Mouse (Mus musculus): ENCODE results near the gene Pcdh15.

The Pcdh15 gene

DNA sequence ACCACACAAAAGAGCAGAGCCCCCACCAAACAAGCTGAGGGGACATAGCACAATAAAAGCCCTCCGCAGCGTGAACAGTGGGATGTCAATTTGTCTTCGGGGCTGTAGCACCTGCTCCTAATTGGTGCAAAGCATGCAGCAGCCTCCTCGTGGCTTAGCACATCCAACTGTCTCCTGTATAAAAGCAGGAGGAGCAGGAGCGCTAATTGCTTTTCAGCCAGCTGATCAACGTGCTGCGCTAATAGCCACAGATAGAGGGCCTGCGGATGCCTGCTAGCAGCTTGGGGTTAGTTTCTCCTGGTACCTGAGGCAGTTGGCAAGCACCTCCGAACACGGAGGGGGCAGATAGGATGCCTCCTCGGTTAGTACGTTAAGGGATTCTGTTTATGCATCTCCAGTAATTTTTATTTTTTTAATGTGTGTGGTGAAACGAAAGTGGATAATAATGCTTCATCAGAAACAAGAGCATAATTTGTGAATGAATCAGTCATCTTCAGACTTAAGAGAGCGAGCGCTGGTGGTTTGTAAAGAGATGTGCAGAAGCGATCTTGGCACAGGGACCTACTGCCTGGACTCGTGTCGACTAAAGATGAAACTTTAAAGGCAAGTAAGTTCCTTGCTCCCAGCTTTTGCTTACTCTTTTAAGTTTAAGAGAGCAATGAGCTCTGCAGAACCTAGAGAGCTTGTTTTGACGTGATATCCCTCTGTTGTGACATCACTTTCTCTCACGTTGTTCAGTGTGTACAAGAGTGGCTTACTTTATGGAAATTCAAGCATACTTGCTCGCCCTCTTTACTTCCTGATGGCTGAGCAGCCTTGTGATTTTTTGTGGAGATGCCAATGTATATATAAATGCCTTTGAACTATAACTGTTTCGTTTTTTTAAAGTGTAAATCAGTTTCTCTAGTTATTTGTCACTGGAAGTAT, 722.8 kb downstream of the Pcdh15 start:
- no peak for DNase-seq (ENCODE audit: low read depth, low spot score)

DNA sequence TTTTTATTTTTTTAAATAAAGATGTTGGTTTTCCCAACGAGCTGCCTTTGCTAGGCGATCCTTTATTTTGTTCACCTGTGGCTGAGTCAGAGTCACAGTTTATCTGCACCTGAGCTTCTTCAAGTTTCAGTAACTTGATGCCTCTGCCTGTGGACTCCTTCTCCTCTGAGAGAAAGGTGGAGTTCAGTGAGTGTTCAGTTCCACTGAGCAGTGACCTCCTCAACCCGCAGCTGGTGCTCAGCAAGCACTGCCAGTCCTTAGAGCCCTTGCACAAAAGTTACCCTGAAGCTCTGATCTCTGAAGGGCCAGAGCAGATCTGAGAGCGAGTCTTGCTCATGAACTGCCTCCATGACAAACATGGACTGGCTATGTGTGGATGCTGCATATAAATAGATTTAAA, 724.1 kb downstream of the Pcdh15 start:
- DNase-seq (ENCODE audit: low read depth, low spot score), result no peak

DNA sequence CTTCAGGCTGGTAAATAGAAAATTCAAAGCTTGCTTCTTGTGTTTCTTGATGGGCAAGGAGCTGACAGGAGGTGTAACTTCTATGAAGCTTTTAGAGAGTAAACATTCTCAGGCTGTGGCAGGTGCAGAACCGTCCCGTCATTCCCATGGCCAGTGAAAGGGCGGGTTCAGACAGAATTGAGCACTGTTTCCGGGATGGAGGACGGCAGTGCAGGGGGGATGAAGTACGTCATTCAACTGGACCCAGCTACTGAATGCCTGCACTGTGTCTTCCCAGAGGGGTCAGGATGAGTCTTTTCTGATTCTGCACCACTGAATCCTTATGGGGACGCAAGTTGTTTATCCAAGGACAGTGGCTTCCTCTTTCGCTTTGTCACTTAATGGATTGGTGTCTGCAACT, 727.2 kb downstream of the Pcdh15 start:
- no peak for DNase-seq (ENCODE audit: low read depth, low spot score)

DNA sequence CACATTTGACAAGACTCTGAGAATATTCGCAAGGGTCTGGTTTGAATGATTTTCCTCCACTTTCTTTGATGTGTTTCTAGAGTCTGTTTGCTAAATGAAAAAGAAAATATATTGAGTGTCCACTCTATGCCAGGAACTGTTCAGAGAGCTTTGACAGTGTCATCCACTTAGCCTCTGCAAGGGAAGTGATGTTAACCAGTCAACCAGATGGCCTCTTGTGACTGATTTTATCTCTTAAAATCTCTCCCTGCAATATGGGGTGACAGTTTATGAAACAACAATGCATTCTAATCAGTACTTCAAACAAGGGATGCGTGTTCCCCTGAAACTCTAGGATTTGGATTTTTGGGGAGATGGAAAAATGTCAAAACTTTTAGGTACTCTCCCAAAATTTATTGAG, 729.6 kb downstream of the Pcdh15 start:
- no peak for DNase-seq (ENCODE audit: low read depth, low spot score)

DNA sequence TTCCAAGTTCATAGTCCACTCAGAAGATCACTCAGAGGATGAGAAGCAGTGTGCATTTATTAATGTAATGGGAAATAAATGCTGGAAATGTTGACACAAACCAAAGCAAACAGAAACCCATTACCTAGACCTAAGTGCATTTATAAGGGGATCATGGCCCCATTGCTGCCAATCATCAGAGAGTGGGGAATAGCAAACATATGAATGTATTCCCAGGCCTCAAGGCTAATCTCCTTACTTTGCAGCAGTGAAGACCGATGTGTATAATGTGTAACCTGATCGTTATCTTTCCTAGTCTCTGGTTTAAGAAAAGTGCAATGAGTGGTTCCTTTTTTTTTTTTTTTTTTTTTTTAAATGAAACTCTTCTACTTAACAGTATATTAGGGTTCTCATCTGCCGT, 745.9 kb downstream of the Pcdh15 start:
- DNase-seq (ENCODE audit: low read depth, low spot score), result no peak

DNA sequence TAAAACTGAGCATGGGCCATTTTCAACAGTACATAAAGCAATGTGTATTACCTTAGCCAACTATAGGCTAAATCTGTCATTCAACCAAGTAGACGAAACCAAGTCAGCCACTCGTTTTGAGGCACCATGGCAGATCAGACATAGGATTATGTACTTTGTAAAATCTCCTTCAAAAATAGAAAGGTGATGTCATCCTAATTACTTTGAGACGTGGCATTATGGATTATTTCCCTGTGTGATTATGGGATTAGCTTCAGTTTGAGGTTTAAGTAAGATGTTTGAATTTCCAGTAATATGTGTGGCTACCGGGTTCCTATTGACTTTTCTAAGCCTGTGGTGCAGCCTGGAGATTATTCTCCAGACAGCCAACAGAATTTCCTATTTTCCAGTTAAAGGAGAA, 763.0 kb downstream of the Pcdh15 start:
- DNase-seq (ENCODE audit: low read depth, low spot score), result no peak

DNA sequence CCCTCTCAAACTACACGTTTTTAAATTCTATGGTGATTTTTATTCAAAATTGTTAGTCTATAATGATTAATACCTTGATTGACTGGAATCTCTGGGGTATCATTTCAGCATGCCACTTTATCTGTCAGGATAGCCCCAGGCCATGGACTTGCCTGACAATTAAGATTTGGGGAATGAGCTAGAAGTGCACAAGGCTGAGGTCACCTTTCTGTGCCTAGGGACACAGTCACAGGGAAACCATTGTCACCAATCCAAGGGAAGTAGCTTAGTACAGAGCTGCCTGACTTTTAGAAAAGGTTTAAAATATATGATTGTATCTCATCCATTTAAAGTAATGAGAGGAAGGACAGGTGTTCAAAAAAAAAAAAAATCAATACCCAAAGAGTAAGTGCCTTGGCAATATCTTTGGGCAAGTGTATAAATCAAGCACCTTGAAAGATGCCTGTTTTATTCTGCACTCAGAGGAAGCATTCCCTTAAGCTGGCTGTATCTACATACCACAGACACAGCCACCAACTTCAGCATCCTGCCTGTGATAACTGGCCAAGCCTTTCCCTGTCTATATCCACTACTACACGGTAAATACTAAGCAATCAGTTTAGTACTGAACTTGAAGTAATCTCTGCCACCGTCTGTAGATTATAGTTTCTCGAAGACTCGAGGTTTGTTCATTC, 779.0 kb downstream of the Pcdh15 start:
- DNase-seq (ENCODE audit: low read depth, low spot score), result no peak

DNA sequence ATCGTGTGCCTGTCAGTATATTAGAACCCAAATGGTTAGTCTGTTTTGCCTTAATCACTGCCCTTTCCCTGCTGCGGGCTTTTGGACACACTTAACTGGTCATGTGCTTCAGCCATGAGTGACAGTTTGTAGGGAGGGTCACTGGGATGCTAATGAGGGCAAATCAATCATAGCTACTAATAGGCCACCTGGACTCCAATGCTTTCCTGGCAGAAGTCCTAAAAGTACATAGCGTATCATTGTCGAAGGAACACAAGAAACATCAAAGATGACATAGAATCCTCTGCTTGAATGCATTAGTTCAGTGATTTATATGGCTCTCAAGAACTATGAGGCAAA, 779.6 kb downstream of the Pcdh15 start:
- DNase-seq (ENCODE audit: low read depth, low spot score), result no peak

DNA sequence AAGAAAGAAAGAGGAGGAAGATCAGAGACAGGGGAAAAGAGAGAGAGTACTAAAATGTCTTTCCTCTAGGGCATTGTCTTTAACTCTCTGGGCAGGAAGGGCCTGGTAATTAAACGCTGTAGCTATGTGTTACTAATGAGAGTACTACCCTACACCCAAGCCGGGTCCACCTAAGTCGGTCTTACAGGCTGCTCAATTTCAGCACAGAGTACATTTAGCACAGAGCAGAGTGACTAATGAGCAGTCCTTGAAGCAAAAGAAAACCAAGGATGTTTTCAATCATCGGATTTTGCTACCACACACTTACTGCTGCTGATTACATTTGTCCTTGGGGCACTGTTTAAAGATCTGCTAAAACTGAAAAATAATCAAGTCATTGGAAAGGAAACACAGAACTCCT, 788.6 kb downstream of the Pcdh15 start:
- DNase-seq (ENCODE audit: low read depth, low spot score), result no peak

DNA sequence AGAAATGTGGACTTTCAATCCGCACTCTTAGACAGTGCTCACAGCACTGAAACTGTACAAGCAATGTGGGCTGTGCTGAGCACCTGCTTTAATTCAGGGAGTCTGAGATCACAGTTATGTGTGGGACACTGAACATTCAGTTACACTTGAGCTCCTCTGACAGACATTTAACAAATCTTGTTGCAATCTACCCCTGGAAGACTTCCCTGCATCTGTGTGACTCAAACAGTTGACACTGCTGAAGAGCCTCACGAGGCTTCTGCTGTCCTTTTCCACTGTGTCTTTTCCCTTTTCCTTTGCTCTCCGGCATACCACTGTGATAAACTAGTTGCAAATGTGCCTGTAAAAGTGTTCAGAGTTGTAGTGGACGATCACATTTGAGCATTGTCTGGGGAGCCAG, 793.1 kb downstream of the Pcdh15 start:
- no peak for DNase-seq (ENCODE audit: low read depth, low spot score)

DNA sequence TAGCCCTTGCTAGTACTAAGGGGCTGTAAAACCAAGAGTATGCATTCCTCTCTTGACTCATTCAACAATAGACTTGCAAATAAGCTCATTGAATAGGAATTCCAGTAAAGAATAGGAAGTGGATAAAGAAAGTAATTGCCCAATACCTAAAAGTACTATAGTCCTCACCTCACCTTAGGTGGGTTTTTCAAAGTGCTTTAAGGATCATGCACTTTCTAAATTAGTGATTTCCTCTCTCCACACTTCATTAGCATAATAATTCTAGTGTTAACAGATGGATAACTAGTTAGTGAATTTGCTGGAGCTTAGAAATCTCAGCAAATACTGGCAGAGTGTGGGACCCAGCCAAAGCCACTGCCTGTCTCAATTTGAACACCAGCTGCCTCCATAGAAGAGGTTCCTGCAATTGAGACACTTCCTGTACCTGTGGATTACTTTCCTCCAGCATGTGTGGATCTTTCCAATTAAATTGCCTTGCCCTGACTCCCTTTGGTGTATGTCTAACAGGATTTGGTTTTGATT, 797.0 kb downstream of the Pcdh15 start:
- no peak for DNase-seq (ENCODE audit: low read depth, low spot score)

DNA sequence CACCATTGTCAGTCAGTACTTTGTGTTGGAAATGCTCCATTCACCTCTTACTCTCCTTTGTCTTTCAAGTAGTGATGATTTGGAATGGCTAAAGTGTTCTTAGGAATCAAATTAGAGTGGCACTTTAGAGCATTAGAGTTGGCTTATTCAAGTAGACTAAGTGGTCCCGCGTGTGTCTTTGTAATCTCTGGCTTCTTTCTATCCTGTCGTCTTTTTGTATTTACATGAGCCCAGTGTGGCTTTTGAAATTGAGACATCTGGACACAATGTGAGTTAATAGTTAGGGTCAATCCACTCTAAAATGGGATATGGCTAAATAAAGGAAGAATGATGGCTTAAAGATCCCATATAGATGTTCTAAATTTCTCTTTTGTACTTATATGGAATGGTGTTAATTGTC, 800.0 kb downstream of the Pcdh15 start:
- DNase-seq (ENCODE audit: low read depth, low spot score), result no peak

DNA sequence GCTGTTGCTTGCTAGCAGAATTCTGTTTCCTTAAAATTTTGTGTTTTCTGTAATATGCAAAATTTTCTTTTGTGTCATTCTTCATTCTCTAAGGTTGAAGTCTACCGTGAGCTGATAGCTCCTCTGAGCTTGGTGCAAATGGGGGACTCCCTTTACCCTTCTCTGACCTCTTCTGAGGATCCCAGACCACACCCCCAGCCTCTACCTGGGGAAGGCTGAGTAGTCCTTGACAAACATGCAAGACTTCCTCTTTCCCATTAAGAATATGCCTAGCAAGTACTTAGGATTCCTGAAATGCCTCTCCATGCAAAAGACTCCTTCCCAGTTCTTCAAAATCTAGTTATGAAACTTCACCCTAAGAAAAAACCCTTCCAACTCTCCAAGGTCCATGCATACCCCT, 808.5 kb downstream of the Pcdh15 start:
- DNase-seq (ENCODE audit: low read depth, low spot score), result no peak

DNA sequence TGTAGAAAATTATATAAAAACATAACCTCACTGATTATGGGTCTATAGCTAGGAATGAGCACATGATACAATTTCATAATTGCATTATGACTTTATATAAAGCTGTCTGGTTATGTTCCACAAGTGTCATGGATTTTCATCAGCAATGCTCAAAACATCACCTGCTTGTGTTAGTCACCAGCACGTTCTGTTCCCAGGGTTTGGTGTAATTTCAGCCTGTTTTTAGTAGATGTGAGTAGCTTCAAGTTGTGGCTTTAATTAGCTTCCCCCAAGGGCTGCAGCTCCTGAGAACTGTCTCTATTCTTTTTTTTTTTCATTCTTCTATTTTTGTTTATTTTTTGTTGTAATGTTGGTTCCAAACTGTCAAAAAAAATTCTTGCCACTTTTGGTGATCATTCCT, 809.4 kb downstream of the Pcdh15 start:
- DNase-seq (ENCODE audit: low read depth, low spot score), result no peak

DNA sequence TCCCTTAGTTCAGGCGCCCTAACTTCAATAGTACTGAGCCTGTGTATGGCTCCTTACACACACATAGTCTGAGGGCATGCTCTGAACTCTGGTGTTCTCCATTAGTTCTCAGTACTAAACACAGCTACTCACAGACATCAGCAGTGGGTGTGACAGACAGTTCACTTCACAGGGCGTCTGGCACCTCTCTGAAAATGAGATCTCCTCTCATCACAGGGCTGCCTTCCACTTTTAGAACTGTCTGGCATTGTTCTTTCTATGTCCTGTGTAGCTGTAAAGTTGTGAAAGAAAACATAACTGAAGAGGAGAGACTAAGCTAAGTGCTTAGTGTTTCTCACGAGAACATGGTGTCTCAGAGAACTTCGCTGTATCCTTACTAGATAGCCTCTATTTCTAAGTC, 816.0 kb downstream of the Pcdh15 start:
- no peak for DNase-seq (ENCODE audit: low read depth, low spot score)

DNA sequence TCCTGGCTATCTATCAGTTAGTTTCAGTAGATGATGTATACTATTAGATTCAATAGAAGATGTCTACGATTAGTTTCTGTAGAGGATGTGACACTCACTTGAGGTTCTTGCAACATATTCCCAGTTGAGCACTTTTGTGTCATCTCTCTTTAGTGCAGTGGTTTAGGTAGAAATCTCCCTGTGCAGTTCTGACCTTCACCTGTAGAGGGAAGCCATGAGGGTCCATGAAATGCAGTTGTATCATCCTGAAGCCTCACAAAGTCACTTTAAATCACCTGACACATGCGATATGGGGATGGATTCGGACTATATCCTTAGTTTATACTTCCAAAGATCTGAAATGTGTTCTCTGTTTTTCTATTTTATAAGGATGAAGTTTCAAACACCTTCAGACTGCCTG, 822.4 kb downstream of the Pcdh15 start:
- no peak for DNase-seq (ENCODE audit: low read depth, low spot score)

DNA sequence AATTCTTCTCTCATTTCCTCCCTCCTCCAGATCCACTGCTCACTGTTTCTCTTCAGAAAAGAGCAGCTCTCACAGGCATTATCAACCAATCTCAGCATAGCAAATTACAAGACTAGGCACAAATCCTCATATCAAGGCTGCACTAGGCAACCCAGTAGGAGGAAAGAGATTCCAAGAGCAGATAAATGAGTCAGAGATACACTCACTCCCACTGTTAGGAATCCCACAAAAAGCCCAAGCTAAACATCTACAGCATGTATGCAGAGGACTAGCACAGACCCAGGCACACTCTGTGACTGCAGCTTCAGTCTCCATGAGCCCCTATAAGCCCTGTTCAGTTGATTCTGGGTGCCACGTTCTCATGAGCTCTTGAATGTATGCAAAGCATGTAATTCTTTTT, 829.5 kb downstream of the Pcdh15 start:
- DNase-seq (ENCODE audit: low read depth, low spot score), result no peak

DNA sequence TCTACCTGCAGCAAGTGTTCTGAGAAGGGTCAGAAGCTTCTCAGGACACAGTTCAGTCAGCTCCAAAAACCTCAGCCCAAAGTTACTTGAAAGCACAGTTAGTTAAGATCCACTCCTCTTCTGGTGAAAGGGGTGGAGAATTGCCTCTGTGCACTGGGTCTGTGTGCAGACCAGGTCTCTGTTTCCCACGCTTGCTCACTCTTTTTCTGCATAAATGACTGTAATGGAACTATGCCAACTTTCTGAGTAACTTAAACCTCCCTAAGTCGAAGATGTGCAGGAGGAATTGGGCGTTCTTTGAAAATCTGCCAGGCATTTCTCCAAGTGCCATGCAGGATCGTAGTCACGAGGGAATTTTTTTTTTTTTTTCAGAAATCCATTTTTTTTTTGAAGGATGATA, 830.6 kb downstream of the Pcdh15 start:
- no peak for DNase-seq (ENCODE audit: low read depth, low spot score)

DNA sequence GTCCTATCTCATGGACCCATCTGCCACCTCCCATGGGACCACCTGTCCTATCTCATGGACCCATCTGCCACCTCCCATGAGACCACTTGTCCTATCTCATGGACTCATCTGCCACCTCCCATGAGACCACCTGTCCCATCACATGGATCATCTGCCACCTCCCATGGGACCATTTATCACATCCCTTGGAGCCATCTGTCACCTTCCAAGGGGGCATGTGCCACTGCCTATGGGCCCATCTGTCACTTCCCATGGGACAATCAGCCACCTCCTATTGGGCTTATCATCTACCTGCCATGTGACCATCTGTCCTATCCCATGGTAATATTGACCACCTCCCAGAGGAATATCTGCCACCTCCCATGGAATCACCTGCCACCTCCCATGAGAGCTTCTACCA, 832.0 kb downstream of the Pcdh15 start:
- DNase-seq (ENCODE audit: low read depth, low spot score), result no peak

DNA sequence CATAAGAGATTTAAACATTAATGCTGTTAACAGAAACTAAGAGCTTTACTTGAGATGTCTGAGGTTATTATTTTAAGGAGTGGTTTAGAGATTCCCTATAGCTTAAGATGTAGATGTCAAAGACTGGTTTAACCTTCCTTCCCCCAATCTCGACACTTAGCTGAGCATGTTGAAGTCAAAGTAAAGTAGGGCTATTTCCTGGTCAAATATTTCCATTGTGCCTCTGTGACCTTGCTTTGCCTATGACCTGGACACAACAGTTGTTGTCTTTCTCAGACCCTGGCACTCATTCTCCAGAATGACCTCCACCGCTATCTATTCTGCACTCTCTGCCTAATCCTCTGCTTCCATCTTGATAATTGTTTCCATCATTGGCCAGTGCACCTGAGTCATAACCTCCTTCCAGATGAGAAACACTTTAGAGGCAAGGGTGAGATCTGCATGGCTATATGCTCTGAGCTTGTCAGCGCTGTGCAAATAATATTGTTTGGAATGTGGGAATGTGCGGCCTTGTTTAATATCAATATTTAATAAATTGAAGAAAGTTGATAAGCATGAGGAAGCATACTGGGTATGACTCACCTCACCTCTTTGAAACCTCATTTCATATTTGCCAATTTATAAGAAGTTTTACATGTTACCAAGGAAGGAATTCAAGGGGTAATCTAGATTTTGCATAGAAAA, 833.0 kb downstream of the Pcdh15 start:
- no peak for DNase-seq (ENCODE audit: low read depth, low spot score)

DNA sequence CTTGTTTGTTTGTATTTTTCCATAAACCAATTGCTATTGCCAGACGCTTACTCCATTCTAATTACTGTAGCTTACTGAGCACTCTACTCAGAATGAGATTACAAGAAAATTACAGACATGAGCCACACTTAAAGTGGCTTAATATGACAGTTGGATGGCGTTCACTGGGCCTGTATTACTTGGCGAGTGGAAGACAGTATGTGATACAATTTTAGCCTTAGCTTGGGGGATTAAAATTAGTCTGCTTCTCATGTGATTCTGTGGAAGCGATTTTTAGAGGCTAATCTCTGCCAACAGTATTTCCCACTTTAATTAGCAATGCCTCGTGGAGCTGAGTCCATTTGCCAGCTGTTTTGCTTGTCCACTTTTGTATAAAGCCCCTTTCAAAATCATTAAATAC, 837.0 kb downstream of the Pcdh15 start:
- no peak for DNase-seq (ENCODE audit: low read depth, low spot score)

DNA sequence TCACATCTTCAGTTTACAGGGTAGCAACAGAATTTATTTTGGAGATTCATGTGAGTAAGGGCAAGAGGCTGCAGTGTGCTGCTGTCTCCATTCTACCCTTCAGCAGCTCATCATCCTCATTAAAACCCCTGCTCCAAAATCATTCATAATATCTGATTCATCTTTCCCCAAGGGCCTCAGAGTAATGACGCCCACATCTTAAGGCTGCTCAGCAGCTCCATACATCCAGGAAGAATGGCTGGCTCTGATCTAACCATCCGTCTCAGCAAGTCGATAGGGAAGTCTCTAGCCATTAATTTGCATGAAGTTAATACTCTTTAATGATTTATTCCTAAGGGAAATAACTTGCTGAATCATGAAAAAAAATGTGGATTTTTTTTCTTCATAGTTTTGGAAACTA, 839.8 kb downstream of the Pcdh15 start:
- DNase-seq (ENCODE audit: low read depth, low spot score), result no peak

DNA sequence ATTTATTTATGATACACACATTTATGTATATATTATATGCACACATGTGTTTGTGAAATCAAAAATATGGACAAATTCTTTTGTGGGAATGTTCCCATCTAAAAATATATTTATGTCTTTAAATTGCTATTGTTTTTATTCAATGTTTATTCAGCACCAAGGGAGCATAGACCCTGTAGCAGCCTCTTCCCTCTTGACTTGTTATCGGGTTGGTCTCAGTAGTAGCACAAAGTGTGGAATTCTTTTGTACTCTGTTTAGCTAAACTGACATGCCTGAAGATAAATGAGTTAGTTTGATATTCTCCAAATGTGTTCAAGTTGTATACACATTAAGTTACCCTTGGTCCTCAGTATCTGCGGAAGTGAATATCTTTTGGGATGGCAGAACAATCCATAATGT, 848.7 kb downstream of the Pcdh15 start:
- no peak for DNase-seq (ENCODE audit: low read depth, low spot score)

All from A20 (cell line).